Mouse (Mus musculus) leukemia stem cell, adult 10-12 weeks (primary cell): ENCODE measurements around the gene Mrps25. TPM values are rescaled to one million over a fixed set of nuclear protein-coding genes. Genes with fewer than 3 reads are reported as not detected.

ENCODE experiments used
- polyA plus RNA-seq: library from polyadenylated mRNA; stranded (reverse); fragments of >175 nt; gene quantifications from 2 replicates; pipeline ENCODE4 v1.2.3, GENCODE M21; 2012; ENCODE audit warnings: low replicate concordance

The Mrps25 gene
- 4.7 and 5.5 TPM in 2 replicates for polyA plus RNA-seq

GRCm38 (mm10) chr6:92183621-92184131 is at the start of gene Mrps25:
TSS of gene Mrps25 (minus strand) at chr6:92184033.

GRCm38 (mm10) chr6:92214773-92215449 is 31.1 kb upstream of the Mrps25 start, which contains the start of gene Rbsn:
TSS of gene Rbsn (minus strand) at chr6:92214925.

Other genes starting within 250 kb of the Mrps25 start
- gene Fgd5, start 205.2 kb downstream of the Mrps25 start, polyA plus RNA-seq = 0.54 and 1.2 TPM in 2 replicates
- 6.3 and 7.5 TPM in 2 replicates for gene Nr2c2, start 92.6 kb downstream of the Mrps25 start, polyA plus RNA-seq
- 4.4 and 9.8 TPM in 2 replicates for gene Rbsn, start 30.9 kb upstream of the Mrps25 start, polyA plus RNA-seq
- gene Trh, start 60.6 kb upstream of the Mrps25 start, polyA plus RNA-seq = not detected in 2 replicates